Mouse (Mus musculus): ENCODE measurements at regions not wholly inside any gene's neighbourhood (a gene's known extent, or its start where the extent isn't known, plus 50 kb on each side); places are given as distances from the start of the nearest gene placed in this dataset.
A peak's percentile ranks its signal among the peaks of the same experiment; 100 is the strongest.
"Not testable (repeated sequence)": the region's sequence is repeated elsewhere in the genome, so short reads cannot be mapped to it uniquely, and the experiment has no call there.

- no peaks in the 10 kb centered on the region for H3K27me3 ChIP-seq (ENCODE audit: insufficient read depth, low read length)
- ATAC-seq (ENCODE audit: insufficient read depth) = no peak
- H3K4me2 ChIP-seq = peak overlapping the region; percentile 33
- no peaks in the 10 kb centered on the region for H3K9me3 ChIP-seq (ENCODE audit: low read depth, low read length)
- DNase-seq = peak; percentile 53
- TF ChIP-seq CTCF (IDR thresholded peaks at IDR 0.05; ENCODE audit: low read depth) = no peak
- no peak overlapping the region for H3K27ac ChIP-seq (ENCODE audit: low read depth)
- 47% methylated on average over 10 of the region's 10 CpGs for WGBS
- H3K4me1 ChIP-seq (ENCODE audit: insufficient read depth) = no peaks in the 10 kb centered on the region
- no peak overlapping the region for H3K9ac ChIP-seq
- no peaks in the 10 kb centered on the region for H3K36me3 ChIP-seq (ENCODE audit: insufficient read depth)
- H3K4me3 ChIP-seq (ENCODE audit: low read depth, low read length) = no peak overlapping the region; the same call in 1 of the 2 replicates
Measured at GRCm38 (mm10) chr2:48332783-48333182, 481.1 kb upstream of the Acvr2a start.

DNA sequence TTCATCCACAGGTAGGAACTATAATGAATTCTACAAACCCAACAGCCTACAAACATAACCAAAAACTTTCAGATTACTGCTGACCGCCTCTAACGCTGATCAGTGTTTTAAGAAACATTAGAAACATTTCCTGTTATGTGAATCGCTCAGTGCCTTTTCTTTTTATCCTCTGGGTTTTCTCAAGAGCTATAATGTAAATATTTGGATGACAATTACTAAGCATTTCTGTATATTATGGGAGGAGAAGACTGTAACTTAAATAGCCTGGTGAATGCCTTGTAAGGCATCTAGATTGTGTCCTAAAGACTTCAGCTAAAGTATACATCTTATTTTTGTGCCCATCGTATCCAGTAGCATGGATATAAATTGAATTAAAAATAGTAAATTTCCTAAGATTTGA lies 465.9 kb upstream of the Acvr2a start:
- WGBS = 28% methylated on average over 4 of the region's 4 CpGs
- Histone ChIP-seq H3K9ac (no peak overlapping the region; the same call in 1 of the 2 replicates), H3K4me1 (ENCODE audit: insufficient read depth) (0 out of 2 replicates have a peak, but pooled peaks cover 3% of the 10 kb centered on the region), H3K9me3 (ENCODE audit: low read depth, low read length) (no peaks in the 10 kb centered on the region), H3K4me2 (peak overlapping the region; percentile 38), H3K27me3 (ENCODE audit: insufficient read depth, low read length) (no peaks in the 10 kb centered on the region), H3K36me3 (ENCODE audit: insufficient read depth) (no peaks in the 10 kb centered on the region), H3K4me3 (ENCODE audit: low read depth, low read length) (no peak overlapping the region), H3K27ac (ENCODE audit: low read depth) (peak overlapping the region; percentile 86)
- DNase-seq = peak; percentile 66
- peak; percentile 47 for ATAC-seq (ENCODE audit: insufficient read depth)
- no peak for TF ChIP-seq CTCF (IDR thresholded peaks at IDR 0.05; ENCODE audit: low read depth)

DNA sequence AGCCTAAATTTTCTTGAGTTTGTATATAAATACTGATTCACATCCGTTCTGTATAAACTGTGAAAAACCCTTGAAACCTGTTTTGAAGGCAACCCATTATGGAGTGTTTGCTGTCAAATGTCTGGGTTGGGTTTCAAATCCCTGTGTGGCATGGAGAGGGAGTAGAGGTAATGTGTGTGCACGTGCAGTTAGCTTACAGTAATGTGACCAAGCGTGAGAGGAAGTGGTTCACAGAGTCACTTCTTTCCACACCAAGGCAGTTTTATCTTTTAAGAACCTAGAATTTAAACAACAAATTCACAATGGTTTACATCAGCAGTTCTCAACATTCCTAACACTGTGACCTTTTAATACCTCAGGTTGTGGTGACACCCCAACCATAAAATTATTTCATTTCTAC lies 464.1 kb upstream of the Acvr2a start:
- H3K9me3 ChIP-seq (ENCODE audit: low read depth, low read length) = no peaks in the 10 kb centered on the region
- H3K9ac ChIP-seq = no peak overlapping the region
- no peak for TF ChIP-seq CTCF (IDR thresholded peaks at IDR 0.05; ENCODE audit: low read depth)
- no peak overlapping the region; the same call in 1 of the 2 replicates for H3K27ac ChIP-seq (ENCODE audit: low read depth)
- ATAC-seq (ENCODE audit: insufficient read depth) (peak; percentile 55; the same call in 1 of the 2 replicates), DNase-seq (peak; percentile 50)
- H3K27me3 ChIP-seq (ENCODE audit: insufficient read depth, low read length) = no peaks in the 10 kb centered on the region
- H3K36me3 ChIP-seq (ENCODE audit: insufficient read depth) = no peaks in the 10 kb centered on the region
- H3K4me3 ChIP-seq (ENCODE audit: low read depth, low read length) = no peak overlapping the region
- H3K4me2 ChIP-seq = no peak overlapping the region
- 0 out of 2 replicates have a peak, but pooled peaks cover 3% of the 10 kb centered on the region for H3K4me1 ChIP-seq (ENCODE audit: insufficient read depth)
- WGBS = 26% methylated on average over 3 of the region's 3 CpGs

- TF ChIP-seq CTCF (IDR thresholded peaks at IDR 0.05; ENCODE audit: low read depth) = no peak
- 81% methylated on average over 1 of the region's 1 CpGs for WGBS
Measured at GRCm38 (mm10) chr2:48350206-48350605, 463.7 kb upstream of the Acvr2a start.

DNA sequence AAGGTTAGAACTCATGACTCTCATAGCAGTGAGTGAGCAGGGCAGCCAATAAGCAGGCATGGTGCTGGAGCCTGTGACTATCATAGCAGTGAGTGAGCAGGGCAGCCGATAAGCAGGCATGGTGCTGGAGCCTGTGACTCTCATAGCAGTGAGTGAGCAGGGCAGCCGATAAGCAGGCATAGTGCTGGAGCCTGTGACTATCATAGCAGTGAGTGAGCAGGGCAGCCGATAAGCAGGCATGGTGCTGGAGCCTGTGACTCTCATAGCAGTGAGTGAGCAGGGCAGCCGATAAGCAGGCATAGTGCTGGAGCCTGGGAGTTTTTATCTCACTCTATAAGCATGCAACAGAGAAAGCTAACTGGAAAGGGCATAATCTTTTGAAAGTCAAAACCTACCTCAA lies 442.3 kb upstream of the Acvr2a start:
- not testable (repeated sequence) for H3K9me3 ChIP-seq (ENCODE audit: low read depth, low read length); DNase-seq; H3K27me3 ChIP-seq (ENCODE audit: insufficient read depth, low read length); H3K4me1 ChIP-seq (ENCODE audit: insufficient read depth); H3K4me2 ChIP-seq; ATAC-seq (ENCODE audit: insufficient read depth); H3K27ac ChIP-seq (ENCODE audit: low read depth); H3K9ac ChIP-seq; H3K36me3 ChIP-seq (ENCODE audit: insufficient read depth); H3K4me3 ChIP-seq (ENCODE audit: low read depth, low read length)
- WGBS = 68% methylated on average over 4 of the region's 4 CpGs

More at GRCm38 (mm10) chr2:48350206-48350605, 463.7 kb upstream of the Acvr2a start:
- no peak overlapping the region for H3K4me3 ChIP-seq (ENCODE audit: low read depth, low read length)
- H3K9ac ChIP-seq = no peak overlapping the region
- H3K9me3 ChIP-seq (ENCODE audit: low read depth, low read length) = no peaks in the 10 kb centered on the region
- no peaks in the 10 kb centered on the region for H3K36me3 ChIP-seq (ENCODE audit: insufficient read depth)
- DNase-seq = no peak
- H3K4me1 ChIP-seq (ENCODE audit: insufficient read depth) = 0 out of 2 replicates have a peak, but pooled peaks cover 3% of the 10 kb centered on the region
- no peak overlapping the region; the same call in 1 of the 2 replicates for H3K27ac ChIP-seq (ENCODE audit: low read depth)
- H3K4me2 ChIP-seq = no peak overlapping the region
- H3K27me3 ChIP-seq (ENCODE audit: insufficient read depth, low read length) = no peaks in the 10 kb centered on the region
- ATAC-seq (ENCODE audit: insufficient read depth) = no peak

- DNase-seq (no peak), ATAC-seq (ENCODE audit: insufficient read depth) (no peak)
- no peaks in the 10 kb centered on the region for H3K9me3 ChIP-seq (ENCODE audit: low read depth, low read length)
- no peak overlapping the region for H3K4me2 ChIP-seq
- H3K4me1 ChIP-seq (ENCODE audit: insufficient read depth) = no peaks in the 10 kb centered on the region
- no peak overlapping the region for H3K4me3 ChIP-seq (ENCODE audit: low read depth, low read length)
- no peak overlapping the region for H3K27ac ChIP-seq (ENCODE audit: low read depth)
- no peaks in the 10 kb centered on the region for H3K36me3 ChIP-seq (ENCODE audit: insufficient read depth)
- TF ChIP-seq CTCF (IDR thresholded peaks at IDR 0.05; ENCODE audit: low read depth) = no peak
- H3K9ac ChIP-seq = no peak overlapping the region
- H3K27me3 ChIP-seq (ENCODE audit: insufficient read depth, low read length) = no peaks in the 10 kb centered on the region
Measured at GRCm38 (mm10) chr2:48373086-48373485, 440.8 kb upstream of the Acvr2a start.

DNA sequence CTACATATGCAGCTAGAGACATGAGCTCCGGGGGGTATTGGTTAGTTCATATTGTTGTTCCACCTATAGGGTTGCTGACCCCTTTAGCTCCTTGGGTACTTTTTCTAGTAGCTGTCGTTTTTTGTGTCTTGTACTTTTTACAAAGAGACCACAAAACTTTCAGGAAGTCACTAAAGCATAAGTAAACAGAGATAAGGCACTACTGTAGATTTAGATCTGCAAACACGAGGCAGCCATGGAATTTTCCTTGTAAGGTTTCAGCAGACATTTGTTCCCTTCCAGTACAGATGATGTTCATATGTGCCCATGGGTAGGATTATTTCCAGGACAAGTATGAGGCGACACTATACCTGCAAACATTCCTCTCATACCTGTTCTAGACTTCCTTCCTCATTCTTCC lies 439.6 kb upstream of the Acvr2a start:
- H3K27ac ChIP-seq (ENCODE audit: low read depth) = no peak overlapping the region
- WGBS = 41% methylated on average over 4 of the region's 4 CpGs
- ATAC-seq (ENCODE audit: insufficient read depth) = peak; percentile 21; the same call in 1 of the 2 replicates
- no peak overlapping the region for H3K4me3 ChIP-seq (ENCODE audit: low read depth, low read length)
- no peak for TF ChIP-seq CTCF (IDR thresholded peaks at IDR 0.05; ENCODE audit: low read depth)
- H3K9ac ChIP-seq = no peak overlapping the region
- H3K9me3 ChIP-seq (ENCODE audit: low read depth, low read length) = no peaks in the 10 kb centered on the region
- no peak for DNase-seq
- no peaks in the 10 kb centered on the region for H3K27me3 ChIP-seq (ENCODE audit: insufficient read depth, low read length)
- no peaks in the 10 kb centered on the region; the same call in 1 of the 2 replicates for H3K4me1 ChIP-seq (ENCODE audit: insufficient read depth)
- no peaks in the 10 kb centered on the region for H3K36me3 ChIP-seq (ENCODE audit: insufficient read depth)
- H3K4me2 ChIP-seq = no peak overlapping the region

Measured in lung, embryonic 14.5 days (tissue).